Mouse (Mus musculus): ENCODE measurements at regions not wholly inside any gene's neighbourhood (a gene's known extent, or its start where the extent isn't known, plus 50 kb on each side); places are given as distances from the start of the nearest gene placed in this dataset.

DNA sequence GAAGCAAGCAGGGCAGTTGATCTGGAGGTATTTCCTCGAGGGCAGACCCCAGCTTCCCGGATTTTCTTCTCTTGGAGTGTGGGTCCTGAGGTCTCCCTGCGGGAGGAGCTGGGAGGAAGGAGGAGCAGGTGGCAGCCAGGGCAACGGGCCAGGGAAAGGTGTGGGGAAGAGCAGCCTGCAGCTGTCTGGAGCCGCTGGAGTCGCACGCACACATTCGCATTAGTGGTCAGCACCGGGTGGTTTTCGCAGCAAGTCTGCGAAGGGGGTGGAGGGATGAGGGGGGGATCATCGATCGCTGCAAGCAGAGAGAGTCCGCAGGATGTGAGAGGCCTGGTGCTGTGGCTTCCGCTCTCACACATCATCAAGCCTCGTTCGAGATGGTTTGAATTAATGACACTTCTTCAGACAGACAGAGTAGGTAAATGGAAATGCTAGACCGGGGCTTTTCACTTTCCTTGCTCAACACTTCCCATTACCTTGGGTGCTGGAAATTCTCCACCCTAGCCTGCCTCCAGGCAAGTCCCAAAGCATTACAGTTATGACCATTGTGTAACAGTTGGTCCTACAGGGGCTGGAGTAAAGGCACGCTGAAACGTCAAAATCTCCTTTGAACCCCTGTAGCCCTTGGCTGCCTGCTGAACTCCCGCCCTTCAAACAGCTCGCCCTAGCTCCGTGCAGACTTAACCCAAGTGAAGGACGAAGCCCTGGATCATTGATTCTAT lies 213.3 kb upstream of the Bmper start:
- ATAC-seq (replicated peaks in 1 of 2; ENCODE audit: insufficient read depth in 1 of 2, low FRiP score in 2 of 2, low TSS enrichment in 1 of 2, low read depth in 1 of 2, poor library complexity in 2 of 2, severe bottlenecking in 2 of 2): peak; percentile 23 to 51

DNA sequence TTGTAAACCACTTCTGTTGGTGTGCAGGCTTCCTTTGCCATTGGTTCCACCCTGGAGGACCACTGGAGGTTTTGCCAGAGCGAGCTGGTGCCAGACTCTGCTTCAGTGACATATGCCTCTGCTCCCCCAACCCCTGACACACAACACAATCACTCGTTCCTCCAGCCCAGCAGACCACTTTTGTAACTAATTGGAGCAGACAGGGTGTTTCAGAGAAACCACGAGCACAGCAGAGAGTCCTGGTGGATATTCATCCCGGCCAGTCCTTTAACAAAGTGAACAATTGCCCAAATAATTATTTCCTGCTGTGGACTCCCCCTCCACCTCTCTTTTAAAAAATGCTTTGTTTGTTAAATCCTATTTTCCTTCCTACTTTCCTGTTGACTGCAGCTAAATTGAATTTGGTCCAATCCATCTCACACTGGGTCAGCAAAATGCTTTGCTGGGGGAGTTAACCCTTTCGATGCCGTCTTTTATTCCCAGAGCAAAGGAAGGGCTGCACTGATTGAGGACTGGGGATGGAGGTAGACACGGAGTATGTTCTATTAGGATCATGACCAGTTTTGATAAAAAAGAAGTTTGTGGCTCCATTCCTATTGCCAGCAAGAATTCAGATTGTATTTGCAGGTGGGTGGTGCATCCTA lies 211.4 kb upstream of the Bmper start:
- no peak for ATAC-seq (replicated peaks in 1 of 2; ENCODE audit: insufficient read depth in 1 of 2, low FRiP score in 2 of 2, low TSS enrichment in 1 of 2, low read depth in 1 of 2, poor library complexity in 2 of 2, severe bottlenecking in 2 of 2)

DNA sequence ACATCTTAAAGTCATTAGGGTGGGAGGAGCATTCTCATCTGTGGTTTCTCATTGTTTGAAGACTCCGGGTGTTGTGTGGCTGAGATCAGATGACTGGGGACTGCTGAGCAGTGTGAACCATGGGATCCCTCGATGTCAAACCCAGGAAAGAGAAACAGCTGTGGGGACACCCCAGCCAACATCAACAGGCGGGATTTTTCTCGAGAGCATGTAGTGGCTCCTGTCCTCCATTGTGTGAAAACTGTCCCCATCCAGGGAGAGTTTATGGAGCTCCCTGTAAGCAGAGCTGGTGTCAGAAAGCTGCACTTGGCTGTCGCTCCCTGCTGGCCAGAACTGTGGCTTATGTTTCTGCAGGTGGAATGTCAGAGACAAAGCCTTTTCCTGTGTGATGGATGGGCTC lies 210.7 kb upstream of the Bmper start:
- ATAC-seq (replicated peaks in 1 of 2; ENCODE audit: insufficient read depth in 1 of 2, low FRiP score in 2 of 2, low TSS enrichment in 1 of 2, low read depth in 1 of 2, poor library complexity in 2 of 2, severe bottlenecking in 2 of 2): no peak

DNA sequence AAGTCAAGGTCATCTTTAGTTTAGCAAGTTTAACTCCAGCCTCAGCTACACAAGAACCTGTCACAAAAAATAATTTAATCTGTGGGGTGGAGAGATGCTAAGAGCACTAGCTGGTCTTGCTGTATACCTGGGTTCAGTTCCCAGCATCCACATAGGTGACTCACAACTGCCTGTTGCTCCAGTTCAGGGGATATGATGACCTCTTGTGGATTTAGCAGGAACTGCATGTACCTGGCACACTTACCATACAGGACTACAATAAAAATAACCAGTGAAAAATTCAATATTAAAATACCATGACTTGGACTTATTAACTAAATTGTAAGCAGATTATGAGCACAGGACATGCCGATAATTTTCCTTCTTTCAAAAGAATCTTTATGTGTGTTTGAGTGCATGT lies 206.1 kb upstream of the Bmper start:
- ATAC-seq (replicated peaks in 1 of 2; ENCODE audit: insufficient read depth in 1 of 2, low FRiP score in 2 of 2, low TSS enrichment in 1 of 2, low read depth in 1 of 2, poor library complexity in 2 of 2, severe bottlenecking in 2 of 2): no peak

DNA sequence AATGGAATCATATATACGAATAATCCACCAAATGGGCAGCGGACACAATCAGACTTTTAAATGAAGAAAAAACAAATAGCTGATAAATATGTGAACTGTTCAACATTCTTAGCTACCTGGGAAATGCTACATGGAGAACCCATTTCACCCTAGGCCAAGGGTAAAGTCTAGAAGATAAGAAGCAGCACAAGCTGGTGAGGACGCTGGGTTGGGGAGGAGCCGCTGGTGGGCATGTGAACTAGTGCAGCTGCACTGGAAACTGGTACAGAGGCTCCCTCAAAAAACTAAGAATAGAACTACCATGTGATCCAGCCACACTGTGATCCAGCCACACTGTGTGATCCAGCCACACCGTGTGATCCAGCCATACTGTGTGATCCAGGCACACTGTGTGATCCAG lies 198.8 kb upstream of the Bmper start:
- ATAC-seq (replicated peaks in 1 of 2; ENCODE audit: insufficient read depth in 1 of 2, low FRiP score in 2 of 2, low TSS enrichment in 1 of 2, low read depth in 1 of 2, poor library complexity in 2 of 2, severe bottlenecking in 2 of 2): no peak

DNA sequence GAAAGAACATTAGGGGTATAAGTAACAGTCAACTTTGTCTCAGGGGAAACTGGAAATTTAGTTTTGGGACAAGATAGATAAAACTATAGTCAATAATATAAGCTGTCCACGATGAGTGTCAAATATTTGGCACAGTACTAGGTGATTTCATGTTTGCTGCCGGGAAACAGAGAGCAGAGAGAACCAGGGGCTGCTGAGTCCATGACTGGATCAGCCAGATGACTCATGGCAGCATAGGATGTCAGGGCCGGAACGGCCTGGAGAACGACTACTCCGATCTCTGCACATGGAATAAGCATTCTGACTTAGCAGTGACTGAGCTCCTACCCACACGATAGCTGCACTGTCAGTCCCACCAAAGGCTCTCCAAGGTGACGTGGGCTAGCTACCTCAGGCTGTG lies 197.6 kb upstream of the Bmper start:
- no peak for ATAC-seq (replicated peaks in 1 of 2; ENCODE audit: insufficient read depth in 1 of 2, low FRiP score in 2 of 2, low TSS enrichment in 1 of 2, low read depth in 1 of 2, poor library complexity in 2 of 2, severe bottlenecking in 2 of 2)

DNA sequence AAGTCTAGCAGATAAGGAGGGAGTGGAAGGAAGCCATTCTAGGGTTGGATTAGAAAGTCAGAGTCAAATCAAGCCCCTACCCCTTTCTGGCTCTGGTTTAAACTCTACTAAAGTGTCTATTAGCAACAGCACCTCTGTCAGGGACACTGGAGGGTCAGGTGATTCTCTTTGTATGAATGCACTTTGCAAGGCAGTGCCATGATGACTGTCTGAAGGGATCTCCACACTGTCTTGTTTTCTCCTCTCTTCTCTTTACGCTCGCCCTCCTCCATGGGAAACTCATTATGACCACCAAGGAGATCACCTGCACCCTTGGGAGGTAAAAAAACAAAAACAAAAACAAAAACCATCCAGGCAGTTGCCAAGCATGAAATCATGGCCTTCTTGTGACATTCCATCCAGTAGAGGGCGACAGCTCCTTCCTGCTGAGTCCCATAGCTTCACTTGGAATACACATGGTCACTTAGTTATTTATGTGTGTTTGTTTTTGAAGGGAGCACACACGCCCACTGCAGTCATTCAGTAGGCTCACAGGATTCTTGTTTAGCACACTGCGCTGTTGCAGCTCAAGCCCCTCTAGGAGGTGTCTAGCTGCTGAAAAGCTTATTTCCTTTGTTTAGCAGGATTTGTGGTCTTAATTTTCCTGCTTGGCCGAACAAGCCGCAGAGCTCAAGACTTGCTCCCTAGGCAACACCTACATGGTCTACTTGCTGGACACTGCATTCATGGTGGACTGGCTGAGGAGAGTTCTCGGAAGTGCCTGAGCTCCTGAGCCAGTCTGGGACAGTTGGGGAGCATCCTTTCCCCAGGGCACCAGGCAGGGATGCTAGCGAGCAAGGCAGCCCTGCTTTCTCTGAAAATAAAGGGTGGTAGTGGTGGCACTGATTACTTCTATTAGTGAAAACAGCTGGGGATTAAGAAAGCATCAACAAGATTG lies 195.2 kb upstream of the Bmper start:
- ATAC-seq (replicated peaks in 1 of 2; ENCODE audit: insufficient read depth in 1 of 2, low FRiP score in 2 of 2, low TSS enrichment in 1 of 2, low read depth in 1 of 2, poor library complexity in 2 of 2, severe bottlenecking in 2 of 2): peak in 1 of 2 experiments; percentile 54; a peak in 3 of 4 replicates

DNA sequence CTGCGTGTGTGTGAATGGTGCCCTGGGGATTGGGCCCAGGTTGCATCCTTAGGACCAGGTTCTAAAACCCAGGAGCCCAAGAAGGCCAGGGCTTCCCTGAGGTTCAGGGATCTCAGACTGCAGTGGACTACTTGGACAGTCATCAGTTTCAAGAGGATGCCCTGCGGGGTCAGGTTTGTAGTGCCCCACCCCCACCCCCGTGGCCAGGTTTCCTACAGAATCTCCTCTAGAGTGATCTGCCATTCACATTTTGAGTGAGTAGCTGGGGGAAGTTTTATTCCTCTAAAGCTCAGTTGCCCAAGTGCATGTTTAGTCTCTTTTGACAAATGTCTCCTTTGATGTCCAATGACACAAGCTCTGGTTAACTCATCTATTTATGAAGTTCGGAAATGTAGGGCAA lies 193.5 kb upstream of the Bmper start:
- ATAC-seq (replicated peaks in 1 of 2; ENCODE audit: insufficient read depth in 1 of 2, low FRiP score in 2 of 2, low TSS enrichment in 1 of 2, low read depth in 1 of 2, poor library complexity in 2 of 2, severe bottlenecking in 2 of 2): no peak

DNA sequence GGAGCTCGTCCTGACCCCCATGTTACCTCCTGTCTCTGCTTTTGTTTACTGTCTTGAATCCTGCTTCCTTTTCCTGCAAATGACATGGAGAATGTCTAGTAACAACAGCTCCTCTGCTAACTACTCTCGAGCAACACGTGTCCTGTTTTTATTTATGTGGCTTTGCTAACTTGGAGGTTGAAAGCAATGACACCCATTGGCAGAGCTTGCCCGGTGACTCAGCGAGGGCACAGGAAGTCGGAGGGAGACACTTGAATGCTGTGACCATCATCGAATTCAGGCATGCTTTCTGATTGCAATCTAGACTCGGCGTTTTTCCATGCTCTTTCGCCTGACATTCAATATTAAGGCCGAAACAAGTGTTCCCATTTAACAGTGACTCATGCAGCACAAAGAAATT lies 192.7 kb upstream of the Bmper start:
- 0 out of 4 replicates have a peak, but pooled peaks of 1 of the 2 experiments have one; percentile 20 for ATAC-seq (replicated peaks in 1 of 2; ENCODE audit: insufficient read depth in 1 of 2, low FRiP score in 2 of 2, low TSS enrichment in 1 of 2, low read depth in 1 of 2, poor library complexity in 2 of 2, severe bottlenecking in 2 of 2)

DNA sequence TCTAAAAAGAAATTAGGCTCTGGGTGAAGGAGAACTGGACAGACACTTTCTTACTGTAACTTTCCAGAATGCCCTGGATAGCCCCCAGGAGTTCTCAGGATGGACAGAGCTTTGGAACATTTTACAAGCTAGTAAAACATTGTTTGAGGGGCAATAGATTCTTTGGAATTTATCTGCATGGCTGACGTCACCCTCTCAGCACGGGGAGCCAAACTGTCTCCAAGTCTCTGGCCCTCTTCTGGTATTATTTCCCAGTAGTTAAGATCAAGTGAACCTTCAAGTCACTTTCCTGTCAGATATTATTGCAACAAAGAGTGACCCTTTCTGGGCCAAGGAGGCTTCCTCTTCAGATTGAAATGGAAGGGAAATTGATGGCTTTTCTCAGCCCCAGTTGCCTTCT lies 192.3 kb upstream of the Bmper start:
- no peak for ATAC-seq (replicated peaks in 1 of 2; ENCODE audit: insufficient read depth in 1 of 2, low FRiP score in 2 of 2, low TSS enrichment in 1 of 2, low read depth in 1 of 2, poor library complexity in 2 of 2, severe bottlenecking in 2 of 2)

DNA sequence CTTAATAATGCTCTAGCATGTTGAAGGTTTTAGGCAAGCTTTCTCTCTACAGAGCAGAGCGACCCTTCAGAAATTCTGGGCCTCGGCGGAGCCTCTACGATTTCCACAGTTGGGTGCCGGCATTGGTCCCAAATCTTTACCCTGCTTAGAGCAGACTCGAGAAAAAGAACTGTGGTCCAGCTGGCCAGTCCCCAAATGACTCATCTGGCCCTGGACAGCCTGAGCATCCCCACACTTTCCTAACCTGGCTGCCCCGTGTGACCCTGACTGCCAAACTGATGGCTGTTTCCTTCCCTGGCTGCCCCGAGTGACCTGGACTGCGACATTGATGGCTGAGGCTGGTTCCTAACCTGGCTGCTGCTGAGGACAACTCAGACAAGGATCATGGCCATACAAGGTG lies 191.0 kb upstream of the Bmper start:
- no peak for ATAC-seq (replicated peaks in 1 of 2; ENCODE audit: insufficient read depth in 1 of 2, low FRiP score in 2 of 2, low TSS enrichment in 1 of 2, low read depth in 1 of 2, poor library complexity in 2 of 2, severe bottlenecking in 2 of 2)

DNA sequence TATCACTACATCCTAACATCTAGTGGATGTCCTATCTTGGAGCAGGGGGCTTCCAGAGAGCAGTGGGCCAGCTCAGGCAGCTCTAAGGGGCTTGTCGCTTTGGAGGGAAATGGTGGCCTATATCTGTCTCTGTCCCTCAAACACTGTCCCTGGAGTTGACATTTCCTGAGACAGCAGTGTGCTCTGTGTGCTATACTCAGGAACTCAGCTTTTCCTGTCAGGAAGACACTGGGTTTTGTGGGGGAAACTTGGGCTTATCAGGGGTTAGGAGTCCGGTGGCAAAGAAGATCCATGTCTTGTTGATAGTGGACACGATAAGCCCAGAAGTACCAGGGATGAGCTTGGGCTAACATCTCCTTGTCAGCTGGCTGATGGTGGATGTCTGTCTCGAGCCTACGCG lies 187.6 kb upstream of the Bmper start:
- ATAC-seq (replicated peaks in 1 of 2; ENCODE audit: insufficient read depth in 1 of 2, low FRiP score in 2 of 2, low TSS enrichment in 1 of 2, low read depth in 1 of 2, poor library complexity in 2 of 2, severe bottlenecking in 2 of 2): no peak; a peak in 1 of 4 replicates

DNA sequence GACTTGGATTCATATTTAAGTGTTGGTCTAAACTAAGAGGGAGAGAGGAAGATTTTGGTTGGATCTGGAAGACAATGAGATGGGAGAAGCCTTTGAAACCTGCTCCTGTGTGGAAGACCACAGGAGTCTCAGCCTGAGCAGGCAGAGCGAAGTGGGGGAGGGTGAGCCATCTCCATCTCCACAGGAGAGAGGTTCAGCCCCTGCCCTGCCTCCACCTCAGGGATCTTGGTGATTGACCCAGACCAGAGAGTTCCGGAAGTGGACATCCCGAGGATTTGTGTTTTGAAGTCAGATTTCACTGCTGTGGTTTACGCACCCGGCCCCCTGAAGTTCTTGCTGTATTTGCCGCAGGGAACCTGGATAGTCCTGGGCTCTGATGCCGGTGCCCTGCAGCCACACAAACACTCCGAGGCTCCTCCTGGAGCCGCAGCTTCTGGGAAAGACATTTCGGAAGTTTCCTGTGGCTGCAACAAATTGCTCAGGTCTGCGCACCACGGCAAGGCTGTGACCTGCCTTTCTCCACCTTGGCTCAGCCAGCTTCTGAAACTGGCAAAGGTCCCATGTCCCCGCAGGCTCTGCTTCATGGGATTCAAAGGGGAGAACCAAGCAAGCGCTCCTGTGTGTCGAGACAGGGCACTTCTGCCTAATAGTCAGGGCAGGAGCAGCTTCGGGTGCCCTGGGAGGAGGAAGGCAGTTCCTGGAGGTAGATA lies 186.8 kb upstream of the Bmper start:
- 0 out of 4 replicates have a peak, but pooled peaks of 1 of the 2 experiments have one; percentile 12 for ATAC-seq (replicated peaks in 1 of 2; ENCODE audit: insufficient read depth in 1 of 2, low FRiP score in 2 of 2, low TSS enrichment in 1 of 2, low read depth in 1 of 2, poor library complexity in 2 of 2, severe bottlenecking in 2 of 2)

DNA sequence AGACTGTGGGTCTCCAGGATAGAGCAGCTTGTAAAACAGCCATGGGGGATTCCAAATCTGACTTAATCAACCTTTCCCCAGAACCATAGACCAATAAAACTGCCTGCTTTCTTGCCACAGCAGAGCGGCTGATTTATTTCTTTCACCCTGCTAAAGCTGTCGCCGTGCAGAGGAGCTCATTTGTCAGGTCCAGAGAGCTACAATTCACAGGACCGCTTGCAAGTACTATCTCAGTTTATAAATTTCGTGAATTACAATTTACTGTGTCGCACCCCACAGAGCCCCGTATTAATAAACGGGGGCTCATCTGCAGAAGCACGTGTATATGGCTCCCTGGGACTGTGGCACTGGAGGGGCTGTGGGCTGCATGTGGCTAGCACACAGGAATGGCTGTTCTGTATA lies 185.4 kb upstream of the Bmper start:
- ATAC-seq (replicated peaks in 1 of 2; ENCODE audit: insufficient read depth in 1 of 2, low FRiP score in 2 of 2, low TSS enrichment in 1 of 2, low read depth in 1 of 2, poor library complexity in 2 of 2, severe bottlenecking in 2 of 2): no peak

DNA sequence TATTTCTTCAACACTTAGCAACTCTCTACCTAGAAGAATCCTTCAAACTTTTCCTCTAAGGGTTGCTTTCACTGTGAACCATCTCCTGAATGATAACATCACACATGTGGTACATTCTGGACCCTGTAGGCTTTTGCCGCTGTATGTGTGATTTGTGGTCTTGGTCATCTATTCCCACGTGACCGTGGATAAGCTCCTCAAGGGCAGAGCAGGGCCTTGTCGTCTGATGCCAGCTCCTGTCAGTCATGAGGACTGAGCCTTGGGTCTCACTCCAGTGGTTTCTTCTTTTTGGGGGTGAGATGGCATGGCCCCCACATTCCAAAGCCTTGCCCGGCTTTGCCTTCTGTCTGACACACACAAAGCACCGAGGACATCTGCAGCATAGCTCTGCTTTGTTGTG lies 183.3 kb upstream of the Bmper start:
- no peak for ATAC-seq (replicated peaks in 1 of 2; ENCODE audit: insufficient read depth in 1 of 2, low FRiP score in 2 of 2, low TSS enrichment in 1 of 2, low read depth in 1 of 2, poor library complexity in 2 of 2, severe bottlenecking in 2 of 2)

DNA sequence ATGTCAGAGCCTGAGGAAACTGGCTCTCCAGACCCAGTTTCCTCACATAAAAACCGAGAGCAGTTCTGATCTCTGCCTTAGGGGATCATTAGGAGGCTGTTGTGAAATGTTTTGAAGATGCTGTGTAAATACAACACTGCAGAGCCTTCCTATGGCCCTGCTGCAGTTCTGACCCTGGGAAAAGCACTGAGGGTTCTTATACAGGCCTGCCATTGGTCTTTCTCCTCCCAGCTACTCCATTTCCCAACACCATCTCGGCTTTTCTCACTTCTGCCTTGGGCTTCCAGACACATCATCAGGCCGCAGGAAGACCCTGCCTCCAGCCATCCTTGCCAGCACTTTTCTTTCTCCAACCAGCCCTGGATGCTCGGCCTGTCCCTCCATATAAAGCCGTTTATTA lies 181.9 kb upstream of the Bmper start:
- no peak for ATAC-seq (replicated peaks in 1 of 2; ENCODE audit: insufficient read depth in 1 of 2, low FRiP score in 2 of 2, low TSS enrichment in 1 of 2, low read depth in 1 of 2, poor library complexity in 2 of 2, severe bottlenecking in 2 of 2)
